Mouse (Mus musculus) left cerebral cortex, adult 9 months (tissue): ENCODE results near the gene Nr1h4.

Experiments
- DNase-seq, 2 experiments: peaks; one replicate each; pipeline ENCODE4 v3.0.0; 2022; ENCODE audit warnings: low spot score in 2 of 2

Gene Nr1h4

GRCm38 (mm10) chr10:89432743-89433142 lies 100.6 kb downstream of the Nr1h4 start:
- DNase-seq, result no peak

GRCm38 (mm10) chr10:89430751-89431150 lies 102.6 kb downstream of the Nr1h4 start:
- no peak for DNase-seq

- no peak for DNase-seq
Measured at GRCm38 (mm10) chr10:89424800-89425393, 108.5 kb downstream of the Nr1h4 start.

GRCm38 (mm10) chr10:89424217-89424616 lies 109.2 kb downstream of the Nr1h4 start:
- no peak for DNase-seq

- DNase-seq, result no peak
Measured at GRCm38 (mm10) chr10:89423164-89423778, 110.1 kb downstream of the Nr1h4 start.

- DNase-seq, result no peak
Measured at GRCm38 (mm10) chr10:89422504-89423158, 110.8 kb downstream of the Nr1h4 start.

- no peak for DNase-seq
Measured at GRCm38 (mm10) chr10:89417966-89418365, 115.4 kb downstream of the Nr1h4 start.

GRCm38 (mm10) chr10:89415478-89415877 lies 117.9 kb downstream of the Nr1h4 start:
- DNase-seq, result no peak

GRCm38 (mm10) chr10:89407551-89407950 lies 125.8 kb downstream of the Nr1h4 start:
- DNase-seq, result no peak

- DNase-seq, result no peak
Measured at GRCm38 (mm10) chr10:89406733-89407484, 126.5 kb downstream of the Nr1h4 start.

- DNase-seq, result no peak
Measured at GRCm38 (mm10) chr10:89404936-89405335, 128.4 kb downstream of the Nr1h4 start.
